In genomic region chr12:33033221-33033620, GRCm38 (mm10) we compare ENCODE assay signal across 19 mouse cellular contexts. TPM values are rescaled to one million over a fixed set of nuclear protein-coding genes. Genes with fewer than 3 reads are reported as not detected.
"Had no signal": no experiment of that assay in that cellular context is flagged by ENCODE, and none has a peak within 500 bp of the region (broad histone marks: within the 10 kb centered on the region; RNA-seq: fewer than 3 reads in every experiment).

No protein-coding gene starts in this region.

- H3K4me3 ChIP-seq: left cerebral cortex, adult 2 months; limb, embryonic 10.5 days; liver, embryonic 15.5 days; neural tube, embryonic 13.5 days; stomach, embryonic 15.5 days had no signal

- H3K4me2 ChIP-seq: liver, embryonic 11.5 days; liver, embryonic 15.5 days; neural tube, embryonic 13.5 days; stomach, embryonic 15.5 days had no signal

- H3K27me3 ChIP-seq: stomach, embryonic 15.5 days had no signal

- ATAC-seq: lung, postnatal 0 days had no signal

- DNase-seq: kidney, adult 8-10 months; kidney, postnatal 10 days; kidney, postnatal 4 days; lung, adult 2 months; lung, postnatal 36 days; midbrain, embryonic 14.5 days; right cerebral cortex, postnatal 14 days; thymus, adult 2 months; thymus, postnatal 25 days had no signal

- H3K36me3 ChIP-seq: limb, embryonic 10.5 days; liver, embryonic 15.5 days; neural tube, embryonic 13.5 days; stomach, embryonic 15.5 days had no signal

- H3K9ac ChIP-seq: liver, embryonic 15.5 days; neural tube, embryonic 13.5 days; stomach, embryonic 15.5 days had no signal

- H3K9me3 ChIP-seq: limb, embryonic 10.5 days; liver, embryonic 15.5 days; neural tube, embryonic 13.5 days; stomach, embryonic 15.5 days had no signal

- H3K27ac ChIP-seq: left cerebral cortex, adult 2 months; limb, embryonic 10.5 days; liver, embryonic 15.5 days; neural tube, embryonic 13.5 days; stomach, embryonic 15.5 days had no signal

RNA-seq across cellular contexts. Expression of gene Cdhr3, which starts 59.5 kb away (rescaled TPM):
- total RNA-seq: megakaryocyte progenitor cell, adult 5-6 weeks; monocyte, adult 5-6 weeks had no signal
- polyA plus RNA-seq: limb, embryonic 10.5 days; liver, embryonic 11.5 days; urinary bladder, adult 2 months had no signal
